Mouse (Mus musculus) olfactory bulb, adult 2 months (tissue): ENCODE measurements at regions not wholly inside any gene's neighbourhood (a gene's known extent, or its start where the extent isn't known, plus 50 kb on each side); places are given as distances from the start of the nearest gene placed in this dataset.

Experiments
- H3K27ac ChIP-seq: fragments of 200-500 bp; 2 replicates; pipeline ENCODE4 v1.5.1; 2012; ENCODE audit warnings: low read depth, low read length; ENCODE audit not compliant: insufficient read depth
- H3K4me1 ChIP-seq: fragments of 200-500 bp; 2 replicates; pipeline ENCODE4 v1.6.1; 2012; ENCODE audit warnings: low read length; ENCODE audit not compliant: control insufficient read depth, insufficient read depth
- H3K4me3 ChIP-seq: fragments of 200-500 bp; 2 replicates; pipeline ENCODE4 v1.5.1; 2012; ENCODE audit warnings: mild to moderate bottlenecking, low read depth, low read length, moderate library complexity; ENCODE audit not compliant: insufficient read depth
- CTCF ChIP-seq: fragments of 200-500 bp; IDR thresholded peaks from 2 replicates; pipeline ENCODE4 v1.5.1; 2012; ENCODE audit warnings: low read depth, mild to moderate bottlenecking, low read length, moderate library complexity; ENCODE audit not compliant: insufficient read depth
- POLR2A ChIP-seq: fragments of 200-500 bp; IDR thresholded peaks from 2 replicates; pipeline ENCODE4 v1.6.1; 2012; ENCODE audit warnings: mild to moderate bottlenecking, low read depth, low read length, moderate library complexity; ENCODE audit not compliant: insufficient read depth
- WGBS: fragments of 180-500 bp; shearing (Covaris S2); methylation state at CpG from one replicate; pipeline ENCODE4 v1.1.7; 2018; 5-methylcytosine and 5-hydroxymethylcytosine counted together

DNA sequence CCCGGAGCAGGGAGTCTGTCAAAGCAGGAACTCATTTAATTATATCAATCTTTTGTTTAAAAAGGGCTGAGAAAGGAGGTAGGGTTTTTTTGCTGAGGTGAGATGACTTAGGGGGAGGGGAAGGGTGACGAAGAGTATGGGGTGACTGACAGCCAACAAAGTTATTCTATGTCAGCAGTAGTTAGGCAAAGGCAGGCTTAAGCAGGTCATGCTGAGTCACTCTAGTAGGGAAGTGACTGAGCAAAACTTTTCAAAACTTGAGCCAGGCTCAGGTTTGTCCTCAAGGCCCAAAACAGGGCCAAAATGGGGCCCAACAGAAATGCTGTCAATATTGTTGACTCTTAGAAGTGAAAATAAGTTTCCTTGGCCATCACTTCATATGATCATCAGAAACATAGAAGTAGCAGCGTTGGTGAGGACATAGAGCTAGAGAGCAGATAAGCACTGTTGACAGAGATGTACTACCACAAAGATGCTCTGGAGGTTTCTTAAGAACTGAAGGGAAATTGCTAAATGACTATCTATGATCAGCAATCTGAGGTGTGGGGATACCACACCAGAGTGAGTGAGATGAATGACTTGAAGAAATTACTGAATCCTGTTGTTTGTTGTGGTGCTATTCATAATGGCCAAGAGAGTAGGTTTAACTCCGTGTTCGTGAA, 273.6 kb downstream of the Myh15 start:
- TF ChIP-seq CTCF (no peak), POLR2A (no peak)
- H3K4me1 ChIP-seq = no peaks in the 10 kb centered on the region; the same call in 1 of the 2 replicates
- no peak overlapping the region for H3K27ac ChIP-seq
- 92% methylated on average over 5 of the region's 5 CpGs for WGBS
- no peak overlapping the region for H3K4me3 ChIP-seq

DNA sequence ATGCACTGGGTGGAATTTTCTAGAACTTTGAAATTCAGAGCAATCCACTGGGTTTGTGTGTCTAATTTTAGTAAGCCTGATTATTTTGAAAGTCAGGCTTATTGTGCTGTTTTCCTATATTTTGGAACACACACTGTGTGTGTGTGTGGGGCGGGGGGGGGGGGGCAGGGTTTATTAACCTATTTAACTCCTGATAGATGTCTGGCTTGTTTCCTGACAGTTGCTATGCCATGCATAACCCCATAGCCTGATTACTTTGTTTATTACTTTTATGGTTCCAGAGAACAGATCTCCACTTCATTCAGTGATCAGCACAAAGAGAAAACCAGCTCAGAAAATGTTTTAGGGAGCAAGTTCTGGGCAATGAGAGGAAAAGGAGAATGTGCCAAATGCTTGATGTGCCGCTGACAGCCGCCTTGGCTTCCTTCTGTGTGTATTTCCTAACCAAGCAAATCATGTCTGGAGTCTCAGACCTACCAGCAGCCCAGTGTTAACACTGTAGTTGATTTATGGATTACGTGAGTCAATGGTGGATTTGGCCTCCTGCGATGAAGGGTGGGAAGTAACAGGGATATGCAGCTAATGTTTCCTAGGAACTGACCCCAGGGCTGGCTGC, 274.9 kb downstream of the Myh15 start:
- Histone ChIP-seq H3K27ac (no peak overlapping the region), H3K4me3 (no peak overlapping the region), H3K4me1 (no peaks in the 10 kb centered on the region; the same call in 1 of the 2 replicates)
- TF ChIP-seq POLR2A (no peak), CTCF (no peak)
- 60% methylated on average over 5 of the region's 5 CpGs for WGBS

DNA sequence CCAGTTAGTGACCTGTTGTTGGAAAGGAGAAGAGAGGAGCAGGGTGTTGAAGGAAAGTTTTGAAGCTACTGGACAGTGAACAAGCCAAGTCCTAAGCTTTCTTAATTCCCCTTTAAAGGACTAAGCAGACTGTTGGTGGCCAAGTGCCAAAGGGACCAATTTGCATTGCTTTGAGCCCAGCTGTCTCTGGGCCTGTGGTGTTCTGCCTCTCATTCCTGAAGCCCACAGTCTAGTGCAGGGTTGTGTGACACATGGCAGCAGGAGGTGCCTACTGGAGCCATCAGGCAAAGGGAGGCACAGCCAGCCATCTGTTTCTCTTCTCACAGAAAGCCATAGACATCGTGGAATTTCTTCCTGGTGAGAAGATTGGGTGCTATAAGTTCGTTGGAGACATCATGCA, 278.6 kb downstream of the Myh15 start:
- no peak overlapping the region for H3K27ac ChIP-seq
- TF ChIP-seq POLR2A = no peak
- TF ChIP-seq CTCF = no peak
- no peak overlapping the region for H3K4me3 ChIP-seq
- 25% methylated on average over 2 of the region's 2 CpGs for WGBS
- H3K4me1 ChIP-seq = no peaks in the 10 kb centered on the region; the same call in 1 of the 2 replicates

DNA sequence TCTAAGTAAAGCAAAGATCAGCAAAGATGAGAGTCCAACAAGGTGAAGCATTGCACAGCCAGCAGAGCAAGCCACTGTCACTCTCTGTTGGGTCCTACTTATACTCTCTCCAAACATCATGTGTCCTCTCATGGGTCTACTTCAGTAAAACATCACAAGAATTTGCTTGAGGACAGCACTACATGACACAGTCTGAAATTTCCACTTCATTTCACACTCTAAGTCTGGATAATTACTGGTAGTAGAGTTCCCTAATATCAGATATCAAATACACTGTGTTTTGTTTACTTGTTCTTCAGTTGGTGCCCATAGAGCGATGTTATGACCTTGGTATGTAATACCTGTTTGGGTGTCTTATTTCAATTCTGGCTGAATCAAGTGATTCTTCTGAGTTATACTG, 280.7 kb downstream of the Myh15 start:
- Histone ChIP-seq H3K4me3 (no peak overlapping the region), H3K4me1 (no peaks in the 10 kb centered on the region; the same call in 1 of the 2 replicates), H3K27ac (no peak overlapping the region)
- TF ChIP-seq CTCF = no peak
- no peak for TF ChIP-seq POLR2A
- WGBS = 91% methylated on average over 1 of the region's 1 CpGs

DNA sequence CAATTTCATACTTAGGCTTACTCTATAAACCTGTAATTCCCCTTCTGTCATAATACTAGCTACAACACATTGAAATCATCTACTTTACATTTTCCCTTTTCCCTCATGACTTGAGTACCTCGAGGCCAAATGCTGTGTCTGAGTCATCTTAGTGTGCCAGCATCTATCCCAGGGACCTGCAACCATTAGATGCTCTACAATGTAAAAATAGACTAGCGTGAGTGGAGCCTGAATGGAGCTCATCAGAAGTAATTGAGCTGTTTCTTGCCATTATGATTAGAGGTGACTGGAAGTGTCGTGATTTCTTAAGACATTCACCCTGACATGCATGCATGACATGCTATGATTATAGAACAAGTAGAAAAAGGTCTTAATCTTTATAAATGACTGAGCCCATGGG, 301.1 kb downstream of the Myh15 start:
- Histone ChIP-seq H3K4me3 (no peak overlapping the region), H3K4me1 (no peaks in the 10 kb centered on the region), H3K27ac (no peak overlapping the region)
- 46% methylated on average over 3 of the region's 3 CpGs for WGBS
- no peak for TF ChIP-seq POLR2A
- TF ChIP-seq CTCF = no peak

DNA sequence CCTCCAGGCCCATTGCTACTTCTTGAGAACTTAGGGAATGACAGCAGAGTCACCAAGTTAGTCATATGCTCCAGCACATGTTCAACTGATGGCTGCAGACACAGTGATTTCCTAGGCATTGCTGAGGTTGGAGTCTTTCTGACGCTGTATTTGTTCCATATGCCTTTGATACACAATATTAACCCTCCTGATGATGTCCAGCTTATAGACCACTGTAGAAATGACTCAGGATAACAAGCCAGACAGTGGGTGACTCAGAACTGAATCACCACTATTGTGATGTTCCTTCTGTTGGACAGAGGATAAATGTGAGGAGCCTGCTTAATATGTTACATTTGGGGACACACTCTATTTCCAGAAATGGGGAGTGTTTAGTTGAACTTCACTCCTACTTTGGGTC, 304.4 kb downstream of the Myh15 start:
- 80% methylated on average over 1 of the region's 1 CpGs for WGBS
- Histone ChIP-seq H3K4me3 (no peak overlapping the region), H3K4me1 (no peaks in the 10 kb centered on the region), H3K27ac (no peak overlapping the region)
- no peak for TF ChIP-seq CTCF
- TF ChIP-seq POLR2A = no peak

DNA sequence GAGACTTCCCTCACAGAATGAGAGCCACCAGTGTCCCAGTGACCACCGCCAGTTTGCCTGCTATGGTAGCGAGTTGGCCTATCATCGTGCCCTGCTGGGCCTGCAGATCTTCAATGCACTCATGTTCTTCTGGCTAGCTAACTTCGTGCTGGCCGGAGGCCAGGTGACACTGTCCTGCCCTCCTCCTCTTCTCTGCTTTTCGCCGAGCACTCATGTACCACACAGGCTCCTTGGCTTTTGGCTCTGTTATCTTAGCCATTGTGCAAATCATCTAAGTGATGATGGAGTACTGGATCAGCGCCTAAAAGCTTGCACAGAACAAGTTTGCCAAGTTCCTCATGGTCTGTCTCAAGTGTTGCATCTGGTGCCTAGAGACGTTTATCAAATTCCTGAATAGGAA, 312.2 kb downstream of the Myh15 start:
- TF ChIP-seq POLR2A = no peak
- no peak for TF ChIP-seq CTCF
- Histone ChIP-seq H3K4me1 (no peaks in the 10 kb centered on the region), H3K27ac (no peak overlapping the region), H3K4me3 (no peak overlapping the region)
- 82% methylated on average over 9 of the region's 9 CpGs for WGBS

DNA sequence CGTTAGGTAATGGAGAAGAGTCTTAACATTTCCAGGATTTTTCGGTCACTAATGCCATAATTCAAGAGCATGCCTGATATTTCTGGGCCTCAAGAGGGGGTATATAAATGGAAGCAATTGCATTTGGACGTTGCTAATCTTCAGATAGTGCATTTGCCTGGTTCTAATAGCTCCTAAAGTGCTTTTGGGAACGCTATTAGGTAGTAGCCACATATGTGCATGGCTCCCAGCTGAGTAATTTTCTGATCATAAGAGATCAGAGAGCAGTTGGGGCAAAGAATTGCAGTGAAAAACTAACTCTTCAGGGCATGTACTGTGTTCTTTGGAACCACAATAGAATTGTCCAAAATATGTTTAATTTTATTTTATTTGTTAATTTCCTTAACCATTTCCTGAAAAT, 317.8 kb downstream of the Myh15 start:
- H3K4me3 ChIP-seq = no peak overlapping the region
- H3K4me1 ChIP-seq = no peaks in the 10 kb centered on the region
- WGBS = 74% methylated on average over 4 of the region's 4 CpGs
- H3K27ac ChIP-seq = no peak overlapping the region
- TF ChIP-seq POLR2A (no peak), CTCF (no peak)

DNA sequence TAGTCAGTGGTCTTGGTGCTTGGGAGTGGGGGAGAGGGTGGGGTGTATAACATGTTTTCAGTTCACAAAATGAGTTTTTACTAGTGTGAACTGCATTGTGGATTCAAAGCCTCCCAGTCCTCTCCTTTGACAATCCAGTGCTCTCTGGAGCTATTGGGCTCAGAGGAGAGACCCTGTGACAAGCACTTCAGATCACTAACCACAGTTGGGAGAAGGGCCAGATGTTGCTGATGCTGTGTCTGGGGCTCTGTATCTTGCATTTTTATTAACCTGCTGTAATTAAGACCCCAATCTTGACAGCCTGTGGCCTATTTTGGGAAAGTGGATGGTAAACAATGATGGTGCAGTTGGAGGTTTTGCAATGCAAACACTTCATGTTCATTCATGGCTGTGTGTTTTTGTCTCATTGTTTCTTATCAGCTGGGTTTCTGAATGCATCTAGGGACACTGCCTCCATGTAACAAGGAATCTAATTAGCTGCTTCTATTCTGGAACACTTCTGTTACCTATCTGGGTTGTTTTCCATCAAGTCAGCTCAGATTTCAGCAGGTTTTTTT, 320.0 kb upstream of the Ift57 start:
- Histone ChIP-seq H3K27ac (no peak overlapping the region), H3K4me1 (no peaks in the 10 kb centered on the region), H3K4me3 (no peak overlapping the region)
- TF ChIP-seq CTCF = no peak
- TF ChIP-seq POLR2A = no peak

DNA sequence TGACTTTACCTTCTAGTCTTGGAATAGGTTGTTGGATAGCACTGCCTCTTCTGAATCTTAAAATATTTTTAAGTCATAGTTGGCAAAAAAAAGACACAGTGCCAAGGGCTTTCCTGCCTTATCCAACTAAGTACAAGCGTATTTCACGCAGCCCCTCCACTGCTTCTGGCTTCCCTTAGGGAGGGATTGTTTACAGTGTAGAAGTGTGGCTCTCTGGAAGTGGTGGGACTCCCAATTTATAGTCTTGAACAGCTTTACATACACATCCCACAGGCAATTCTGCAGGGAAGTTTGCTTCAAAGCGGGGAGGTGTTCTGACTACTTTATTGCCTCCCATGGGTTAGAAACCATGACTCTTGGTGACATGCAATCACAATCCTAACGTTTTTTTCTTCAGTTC, 310.9 kb upstream of the Ift57 start:
- Histone ChIP-seq H3K4me3 (no peak overlapping the region), H3K27ac (no peak overlapping the region), H3K4me1 (no peaks in the 10 kb centered on the region)
- 79% methylated on average over 4 of the region's 4 CpGs for WGBS
- no peak for TF ChIP-seq CTCF
- no peak for TF ChIP-seq POLR2A
